Mouse (Mus musculus) thymus, postnatal 0 days (tissue): Measurements from ENCODE around the gene Orm2. TPM values are rescaled to one million over a fixed set of nuclear protein-coding genes. Genes with fewer than 3 reads are reported as not detected.

Experiments
- DNase-seq: peaks from one replicate; pipeline ENCODE4 v3.0.0-alpha.2; 2015; ENCODE audit warnings: low spot score
- polyA plus RNA-seq: library from polyadenylated mRNA; unstranded; fragments of >200 nt; fragmentation: Nextera tagmentation; extraction: Ambion mirVana; gene quantifications from 2 replicates; pipeline ENCODE4 v1.2.1, GENCODE M21; 2015

Gene Orm2
- polyA plus RNA-seq, 1 experiment from 2014 or later = 0.33 TPM

- DNase-seq = peak; percentile 77
Measured at GRCm38 (mm10) chr4:63404205-63404604, 42.0 kb downstream of the Orm2 start.

GRCm38 (mm10) chr4:63405051-63405450 is 42.8 kb downstream of the Orm2 start:
- DNase-seq = peak; percentile 75

- DNase-seq = no peak
Measured at GRCm38 (mm10) chr4:63405683-63406082, 43.4 kb downstream of the Orm2 start.

- no peak for DNase-seq
Measured at GRCm38 (mm10) chr4:63408247-63408646, 46.0 kb downstream of the Orm2 start.

GRCm38 (mm10) chr4:63408649-63409048 is 46.4 kb downstream of the Orm2 start:
- DNase-seq = peak; percentile 70

GRCm38 (mm10) chr4:63409317-63409907 is 47.2 kb downstream of the Orm2 start:
- no peak for DNase-seq

GRCm38 (mm10) chr4:63409908-63410582 is 47.8 kb downstream of the Orm2 start:
- DNase-seq = peak; percentile 77

GRCm38 (mm10) chr4:63410583-63410934 is 48.3 kb downstream of the Orm2 start:
- DNase-seq = peak; percentile 97

- DNase-seq = no peak
Measured at GRCm38 (mm10) chr4:63411222-63411621, 49.0 kb downstream of the Orm2 start.

GRCm38 (mm10) chr4:63414951-63415350 is 52.7 kb downstream of the Orm2 start:
- DNase-seq = no peak

Other genes starting within 250 kb of the Orm2 start
- gene Ambp, start 207.7 kb upstream of the Orm2 start, polyA plus RNA-seq = 0.31 and 0.85 TPM in 2 replicates
- gene Kif12, start 190.3 kb upstream of the Orm2 start, polyA plus RNA-seq = 0.19 and 0.26 TPM in 2 replicates
- 1.8 and 1.9 TPM in 2 replicates for gene Col27a1, start 148.4 kb upstream of the Orm2 start, polyA plus RNA-seq
- gene Orm1, start 17.9 kb upstream of the Orm2 start, polyA plus RNA-seq = 1.9 and 2.7 TPM in 2 replicates
- gene Orm3, start 6.3 kb upstream of the Orm2 start, polyA plus RNA-seq = not detected in 2 replicates
- 20.6 and 25.9 TPM in 2 replicates for gene Akna, start 40.9 kb downstream of the Orm2 start, polyA plus RNA-seq
- gene Whrn, start 133.5 kb downstream of the Orm2 start, polyA plus RNA-seq = 12.0 and 17.1 TPM in 2 replicates
- 373 and 381 TPM in 2 replicates for gene Atp6v1g1, start 182.3 kb downstream of the Orm2 start, polyA plus RNA-seq
- 13.7 and 14.9 TPM in 2 replicates for gene Tmem268, start 196.3 kb downstream of the Orm2 start, polyA plus RNA-seq
- gene Gm11213, start 242.8 kb downstream of the Orm2 start, polyA plus RNA-seq = not detected in 2 replicates